Mouse (Mus musculus) ES-E14 (cell line): ENCODE data around the gene Spdl1. TPM values are rescaled to one million over a fixed set of nuclear protein-coding genes. Genes with fewer than 3 reads are reported as not detected.
A peak's percentile ranks its signal among the peaks of the same experiment; 100 is the strongest.

Experiments used
- DNase-seq: peaks from one replicate; pipeline ENCODE4 v3.0.0-alpha.2; 2013; ENCODE audit warnings: low read depth, low spot score
- H3K27ac ChIP-seq: 2 replicates; pipeline ENCODE4 v1.5.1; 2012; ENCODE audit warnings: low read depth, mild to moderate bottlenecking, low read length, moderate library complexity, mixed read lengths; ENCODE audit not compliant: poor library complexity, insufficient read depth, severe bottlenecking
- H3K36me3 ChIP-seq: 2 replicates; pipeline ENCODE4 v1.6.1; 2012; ENCODE audit warnings: mild to moderate bottlenecking, low read length, moderate library complexity, mixed read lengths; ENCODE audit not compliant: control insufficient read depth, poor library complexity, insufficient read depth, severe bottlenecking
- H3K4me1 ChIP-seq, 2 experiments: fragments of 150-350 bp in 1 of 2; sonication (generic) in 1 of 2; 2 replicates each; pipeline ENCODE4 v1.6.1; 2012; ENCODE audit warnings: low read length in 2 of 2, mild to moderate bottlenecking in 1 of 2, mixed read lengths in 1 of 2; ENCODE audit not compliant: control insufficient read depth in 2 of 2, insufficient read depth in 2 of 2, poor library complexity in 1 of 2
- H3K4me3 ChIP-seq, 2 experiments: fragments of 150-350 bp in 1 of 2; sonication (generic) in 1 of 2; 2 replicates each; pipeline ENCODE4 v1.5.1; 2012; ENCODE audit warnings: low read length in 2 of 2, low read depth in 1 of 2, mild to moderate bottlenecking in 1 of 2, mixed read lengths in 1 of 2; ENCODE audit not compliant: insufficient read depth in 1 of 2, poor library complexity in 1 of 2, severe bottlenecking in 1 of 2
- H3K9ac ChIP-seq: 2 replicates; pipeline ENCODE4 v1.6.1; 2012; ENCODE audit warnings: low read depth, mild to moderate bottlenecking, low read length, mixed read lengths; ENCODE audit not compliant: poor library complexity, insufficient read depth, severe bottlenecking
- H3K9me3 ChIP-seq: fragments of 150-350 bp; sonication (generic); 2 replicates; pipeline ENCODE4 v1.6.1; 2012; ENCODE audit warnings: low read depth, mild to moderate bottlenecking, low read length; ENCODE audit not compliant: control insufficient read depth, insufficient read depth
- CHD2 ChIP-seq: IDR thresholded peaks from 2 replicates; pipeline ENCODE4 v1.6.1; 2014; ENCODE audit warnings: mild to moderate bottlenecking, low read depth, low read length, inconsistent platforms
- HCFC1 ChIP-seq: IDR thresholded peaks from 2 replicates; pipeline ENCODE4 v1.6.1; 2012; ENCODE audit warnings: low read length, inconsistent platforms, borderline replicate concordance; ENCODE audit not compliant: insufficient read depth
- MAFK ChIP-seq: IDR thresholded peaks from 2 replicates; pipeline ENCODE4 v1.6.1; 2014; ENCODE audit warnings: mild to moderate bottlenecking, low read depth, low read length, inconsistent platforms; ENCODE audit not compliant: insufficient read depth
- ZC3H11A ChIP-seq: IDR thresholded peaks from 2 replicates; pipeline ENCODE4 v1.6.1; 2012; ENCODE audit warnings: low read depth, mild to moderate bottlenecking, inconsistent platforms, low read length, borderline replicate concordance
- ZNF384 ChIP-seq: IDR thresholded peaks from 2 replicates; pipeline ENCODE4 v1.6.1; 2012; ENCODE audit warnings: low read depth, low read length, inconsistent platforms
- in situ Hi-C, 2 experiments: fragments of 600-800 bp; cut with MboI; formaldehyde crosslinking; loops; one replicate each; pipeline ENCODE4 v1.15.1; 2025; ENCODE audit warnings: low sequenced_read_pairs in 2 of 2, inconsistent platforms in 1 of 2; ENCODE audit not compliant: unreplicated experiment in 2 of 2
- total RNA-seq: library from RNA; depleted of rRNA; stranded (reverse); fragments of 300-350 nt; gene quantifications from 2 replicates; pipeline ENCODE4 v1.2.3, GENCODE M21; 2012

Gene Spdl1
- total RNA-seq, 1 experiment: 40.1 TPM

- Histone ChIP-seq H3K9me3 (no peaks in the 10 kb centered on the region), H3K4me3 (peak overlapping the region in 1 of 2 experiments; percentile 42; a peak in 1 of 4 replicates), H3K36me3 (no peaks in the 10 kb centered on the region), H3K27ac (no peak overlapping the region), H3K4me1 (peaks cover 0 to 7% of the 10 kb centered on the region in 2 experiments; a peak in 1 of 4 replicates), H3K9ac (no peak overlapping the region)
- no peak for DNase-seq
- TF ChIP-seq HCFC1 (no peak), CHD2 (no peak), MAFK (no peak), ZC3H11A (no peak), ZNF384 (no peak)
- in situ Hi-C loops: no loop called here
Measured at GRCm38 (mm10) chr11:34782516-34783430, 50.7 kb downstream of the Spdl1 start.

GRCm38 (mm10) chr11:34780786-34781185 lies 52.7 kb downstream of the Spdl1 start:
- peaks cover 0 to 4% of the 10 kb centered on the region in 2 experiments; a peak in 1 of 4 replicates for H3K4me1 ChIP-seq
- H3K27ac ChIP-seq: no peak overlapping the region
- in situ Hi-C loops: no loop called here
- no peaks in the 10 kb centered on the region for H3K9me3 ChIP-seq
- DNase-seq: no peak
- H3K4me3 ChIP-seq: no peak overlapping the region
- no peak overlapping the region for H3K9ac ChIP-seq
- H3K36me3 ChIP-seq: no peaks in the 10 kb centered on the region
- TF ChIP-seq HCFC1 (no peak), CHD2 (no peak), MAFK (no peak)

- no peaks in the 10 kb centered on the region for H3K36me3 ChIP-seq
- no peak overlapping the region for H3K9ac ChIP-seq
- no peak overlapping the region for H3K27ac ChIP-seq
- DNase-seq: no peak
- peaks cover 0 to 4% of the 10 kb centered on the region in 2 experiments; a peak in 1 of 4 replicates for H3K4me1 ChIP-seq
- no peak overlapping the region for H3K4me3 ChIP-seq
- H3K9me3 ChIP-seq: no peaks in the 10 kb centered on the region
- no peak for TF ChIP-seq HCFC1
- TF ChIP-seq ZNF384: no peak
- no peak for TF ChIP-seq CHD2
- no peak for TF ChIP-seq MAFK
- no peak for TF ChIP-seq ZC3H11A
- in situ Hi-C loops: no loop called here
Measured at GRCm38 (mm10) chr11:34779966-34780365, 53.5 kb downstream of the Spdl1 start.

GRCm38 (mm10) chr11:34778351-34778750 lies 55.1 kb downstream of the Spdl1 start:
- H3K4me3 ChIP-seq: no peak overlapping the region
- H3K36me3 ChIP-seq: no peaks in the 10 kb centered on the region
- in situ Hi-C loops: no loop called here
- H3K4me1 ChIP-seq: peaks cover 0 to 1% of the 10 kb centered on the region in 2 experiments; a peak in 1 of 4 replicates
- DNase-seq: no peak
- H3K27ac ChIP-seq: no peak overlapping the region
- no peaks in the 10 kb centered on the region for H3K9me3 ChIP-seq
- no peak for TF ChIP-seq MAFK
- TF ChIP-seq HCFC1: no peak
- TF ChIP-seq CHD2: no peak
- no peak for TF ChIP-seq ZNF384
- no peak for TF ChIP-seq ZC3H11A
- no peak overlapping the region for H3K9ac ChIP-seq
